Mouse (Mus musculus) ES-E14 (cell line): ENCODE results near the gene Asz1. TPM values are rescaled to one million over a fixed set of nuclear protein-coding genes. Genes with fewer than 3 reads are reported as not detected.

Experiments
- DNase-seq: peaks from one replicate; pipeline ENCODE4 v3.0.0-alpha.2; 2013; ENCODE audit warnings: low read depth, low spot score
- H3K27ac ChIP-seq: 2 replicates; pipeline ENCODE4 v1.5.1; 2012; ENCODE audit warnings: low read depth, mild to moderate bottlenecking, low read length, moderate library complexity, mixed read lengths; ENCODE audit not compliant: poor library complexity, insufficient read depth, severe bottlenecking
- H3K36me3 ChIP-seq: 2 replicates; pipeline ENCODE4 v1.6.1; 2012; ENCODE audit warnings: mild to moderate bottlenecking, low read length, moderate library complexity, mixed read lengths; ENCODE audit not compliant: control insufficient read depth, poor library complexity, insufficient read depth, severe bottlenecking
- H3K4me1 ChIP-seq, 2 experiments: fragments of 150-350 bp in 1 of 2; sonication (generic) in 1 of 2; 2 replicates each; pipeline ENCODE4 v1.6.1; 2012; ENCODE audit warnings: low read length in 2 of 2, mild to moderate bottlenecking in 1 of 2, mixed read lengths in 1 of 2; ENCODE audit not compliant: control insufficient read depth in 2 of 2, insufficient read depth in 2 of 2, poor library complexity in 1 of 2
- H3K4me3 ChIP-seq, 2 experiments: fragments of 150-350 bp in 1 of 2; sonication (generic) in 1 of 2; 2 replicates each; pipeline ENCODE4 v1.5.1; 2012; ENCODE audit warnings: low read length in 2 of 2, low read depth in 1 of 2, mild to moderate bottlenecking in 1 of 2, mixed read lengths in 1 of 2; ENCODE audit not compliant: insufficient read depth in 1 of 2, poor library complexity in 1 of 2, severe bottlenecking in 1 of 2
- H3K9ac ChIP-seq: 2 replicates; pipeline ENCODE4 v1.6.1; 2012; ENCODE audit warnings: low read depth, mild to moderate bottlenecking, low read length, mixed read lengths; ENCODE audit not compliant: poor library complexity, insufficient read depth, severe bottlenecking
- H3K9me3 ChIP-seq: fragments of 150-350 bp; sonication (generic); 2 replicates; pipeline ENCODE4 v1.6.1; 2012; ENCODE audit warnings: low read depth, mild to moderate bottlenecking, low read length; ENCODE audit not compliant: control insufficient read depth, insufficient read depth
- CHD2 ChIP-seq: IDR thresholded peaks from 2 replicates; pipeline ENCODE4 v1.6.1; 2014; ENCODE audit warnings: mild to moderate bottlenecking, low read depth, low read length, inconsistent platforms
- HCFC1 ChIP-seq: IDR thresholded peaks from 2 replicates; pipeline ENCODE4 v1.6.1; 2012; ENCODE audit warnings: low read length, inconsistent platforms, borderline replicate concordance; ENCODE audit not compliant: insufficient read depth
- MAFK ChIP-seq: IDR thresholded peaks from 2 replicates; pipeline ENCODE4 v1.6.1; 2014; ENCODE audit warnings: mild to moderate bottlenecking, low read depth, low read length, inconsistent platforms; ENCODE audit not compliant: insufficient read depth
- ZC3H11A ChIP-seq: IDR thresholded peaks from 2 replicates; pipeline ENCODE4 v1.6.1; 2012; ENCODE audit warnings: low read depth, mild to moderate bottlenecking, inconsistent platforms, low read length, borderline replicate concordance
- ZNF384 ChIP-seq: IDR thresholded peaks from 2 replicates; pipeline ENCODE4 v1.6.1; 2012; ENCODE audit warnings: low read depth, low read length, inconsistent platforms
- in situ Hi-C, 2 experiments: fragments of 600-800 bp; cut with MboI; formaldehyde crosslinking; loops; one replicate each; pipeline ENCODE4 v1.15.1; 2025; ENCODE audit warnings: low sequenced_read_pairs in 2 of 2, inconsistent platforms in 1 of 2; ENCODE audit not compliant: unreplicated experiment in 2 of 2
- total RNA-seq: library from RNA; depleted of rRNA; stranded (reverse); fragments of 300-350 nt; gene quantifications from 2 replicates; pipeline ENCODE4 v1.2.3, GENCODE M21; 2012; rRNA removed

Gene Asz1
- total RNA-seq = 0.21 and 1.6 TPM in 2 replicates

DNA sequence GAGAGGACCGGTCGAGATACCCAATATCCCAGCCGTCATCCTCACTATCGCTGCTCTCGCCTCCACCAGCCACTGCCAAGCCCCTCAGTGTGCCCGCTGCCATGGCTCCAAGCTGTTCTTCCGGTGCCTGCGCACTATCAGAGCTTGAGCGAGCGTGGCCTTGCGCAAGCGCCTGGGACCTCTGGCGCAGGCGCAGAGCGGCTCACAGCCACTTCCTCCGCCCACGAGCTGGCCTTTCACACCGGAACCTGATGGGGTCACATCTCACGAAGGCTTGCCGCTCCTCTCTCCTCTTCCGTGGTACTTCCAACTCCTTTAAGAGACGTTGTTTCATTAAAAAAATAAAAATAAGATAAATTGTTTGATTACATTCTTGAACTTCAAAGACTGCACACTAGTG lies at the start of gene Asz1:
Asz1 (minus strand) TSS at position 128 of the 400 bp plus-strand sequence.
- TF ChIP-seq MAFK (no peak), CHD2 (no peak), HCFC1 (no peak), ZC3H11A (no peak), ZNF384 (no peak)
- no peaks in the 10 kb centered on the region for H3K9me3 ChIP-seq
- H3K4me3 ChIP-seq = 0 out of 4 replicates have a peak within 1 kb of the TSS, but pooled peaks of 1 of the 2 experiments have one; percentile 24
- in situ Hi-C loops = no loop called here
- no peaks in the 10 kb centered on the region for H3K4me1 ChIP-seq
- peak; percentile 0 for DNase-seq
- no peak within 1 kb of the TSS for H3K9ac ChIP-seq
- H3K27ac ChIP-seq = no peak within 1 kb of the TSS
- H3K36me3 ChIP-seq = no peaks in the 10 kb centered on the region

DNA sequence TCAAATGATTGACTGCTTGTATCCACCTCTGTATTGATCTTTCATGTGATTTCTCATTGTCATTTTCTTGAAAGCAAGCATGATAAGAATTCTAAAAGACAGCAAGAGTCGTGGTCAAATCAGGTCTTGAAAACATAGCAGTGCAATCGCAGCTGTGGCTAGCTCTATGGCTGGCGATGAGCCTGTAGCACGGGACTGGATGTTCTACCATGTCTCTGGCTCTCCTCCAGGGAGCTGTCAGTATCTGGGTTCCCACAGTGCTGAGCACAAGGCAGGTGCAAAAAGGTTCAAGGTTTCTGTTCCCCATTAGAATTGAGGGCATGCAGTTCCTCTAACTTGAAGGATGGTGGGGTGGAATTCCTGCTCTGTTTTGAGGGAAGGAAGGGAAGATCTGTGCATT lies 44.2 kb upstream of the Asz1 start:
- no peaks in the 10 kb centered on the region for H3K4me1 ChIP-seq
- TF ChIP-seq CHD2 (no peak), ZC3H11A (no peak), HCFC1 (no peak), ZNF384 (no peak), MAFK (no peak)
- no peaks in the 10 kb centered on the region for H3K9me3 ChIP-seq
- H3K9ac ChIP-seq = no peak overlapping the region
- no peak for DNase-seq
- no peak overlapping the region for H3K27ac ChIP-seq
- in situ Hi-C loops = no loop called here
- no peaks in the 10 kb centered on the region for H3K36me3 ChIP-seq
- H3K4me3 ChIP-seq = no peak overlapping the region

DNA sequence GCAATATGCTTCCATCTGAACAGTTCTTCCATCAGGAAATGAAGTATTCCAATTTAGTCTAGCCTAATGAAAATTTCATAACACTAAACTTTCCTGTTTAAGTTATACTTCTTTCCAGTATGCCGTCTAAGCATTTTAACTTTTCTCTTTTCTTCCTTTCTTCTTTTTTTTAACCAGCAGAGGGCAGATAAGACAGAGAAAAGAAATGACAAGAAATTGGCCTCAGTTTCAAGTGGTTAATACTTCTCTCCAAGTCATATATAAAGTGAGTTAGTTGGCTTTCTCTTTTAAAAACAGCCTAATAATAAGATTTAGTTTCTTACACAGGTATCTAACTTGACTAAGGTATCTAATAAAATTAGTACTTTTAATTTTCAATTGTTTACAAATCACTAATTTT lies 26.4 kb upstream of the Asz1 start:
- no peak for DNase-seq
- no peak for TF ChIP-seq CHD2
- H3K4me3 ChIP-seq = no peak overlapping the region
- in situ Hi-C loops = no loop called here
- H3K9ac ChIP-seq = no peak overlapping the region
- no peaks in the 10 kb centered on the region for H3K9me3 ChIP-seq
- no peaks in the 10 kb centered on the region for H3K4me1 ChIP-seq
- no peaks in the 10 kb centered on the region for H3K36me3 ChIP-seq
- no peak overlapping the region for H3K27ac ChIP-seq

- Histone ChIP-seq H3K9me3 (no peaks in the 10 kb centered on the region), H3K9ac (no peak overlapping the region), H3K4me3 (no peak overlapping the region), H3K27ac (no peak overlapping the region), H3K36me3 (no peaks in the 10 kb centered on the region), H3K4me1 (no peaks in the 10 kb centered on the region)
- no peak for DNase-seq
- in situ Hi-C loops = no loop called here
- TF ChIP-seq CHD2 = no peak
- TF ChIP-seq HCFC1 = no peak
- TF ChIP-seq ZNF384 = no peak
- TF ChIP-seq ZC3H11A = no peak
- no peak for TF ChIP-seq MAFK
Measured at GRCm38 (mm10) chr6:18128059-18128458, 19.2 kb upstream of the Asz1 start.
